Mouse (Mus musculus) stomach, postnatal 0 days (tissue): ENCODE measurements around the gene Gm21987. TPM values are rescaled to one million over a fixed set of nuclear protein-coding genes. Genes with fewer than 3 reads are reported as not detected.
"Not testable (repeated sequence)": the region's sequence is repeated elsewhere in the genome, so short reads cannot be mapped to it uniquely, and the experiment has no call there.

ENCODE experiments used
- ATAC-seq: fragments of 200-750 bp; cut with Nextera tagmentation; 2 replicates; pipeline ENCODE4 v1.8.0; 2017; ENCODE audit not compliant: low FRiP score, low TSS enrichment
- DNase-seq: peaks from one replicate; pipeline ENCODE4 v3.0.0-alpha.2; 2016; ENCODE audit warnings: low spot score
- H3K27ac ChIP-seq: fragments of 300-500 bp; sonication (generic); replicated peaks from 2 replicates; pipeline ENCODE4 v1.5.1; 2014; ENCODE audit warnings: mild to moderate bottlenecking, control low read depth
- H3K27me3 ChIP-seq: fragments of 300-500 bp; sonication (generic); 2 replicates; pipeline ENCODE4 v1.6.1; 2014; ENCODE audit warnings: low read length; ENCODE audit not compliant: control insufficient read depth, insufficient read depth
- H3K36me3 ChIP-seq: fragments of 300-500 bp; sonication (generic); 2 replicates; pipeline ENCODE4 v1.6.1; 2014; ENCODE audit warnings: low read length, mixed read lengths; ENCODE audit not compliant: control insufficient read depth, insufficient read depth
- H3K4me1 ChIP-seq: fragments of 300-500 bp; sonication (generic); replicated peaks from 2 replicates; pipeline ENCODE4 v1.6.1; 2014; ENCODE audit warnings: antibody characterized with exemption; ENCODE audit not compliant: control insufficient read depth, insufficient read depth
- H3K4me2 ChIP-seq: fragments of 300-500 bp; sonication (generic); replicated peaks from 2 replicates; pipeline ENCODE4 v1.6.1; 2014; ENCODE audit warnings: low read depth, mild to moderate bottlenecking, control low read depth, moderate library complexity
- H3K4me3 ChIP-seq: fragments of 300-500 bp; sonication (generic); 2 replicates; pipeline ENCODE4 v1.5.1; 2014; ENCODE audit warnings: low read depth, low read length, control low read depth
- H3K9ac ChIP-seq: fragments of 300-500 bp; sonication (generic); 2 replicates; pipeline ENCODE4 v1.6.1; 2014; ENCODE audit warnings: mild to moderate bottlenecking, low read length, control low read depth, mixed read lengths
- H3K9me3 ChIP-seq: fragments of 300-500 bp; sonication (generic); 2 replicates; pipeline ENCODE4 v1.6.1; 2016; ENCODE audit warnings: low read length; ENCODE audit not compliant: control insufficient read depth
- CTCF ChIP-seq: IDR thresholded peaks from 2 replicates; pipeline ENCODE4 v1.5.1; 2016; ENCODE audit warnings: antibody characterized with exemption, low read depth, mild to moderate bottlenecking, moderate library complexity
- EP300 ChIP-seq: optimal IDR thresholded peaks from 2 replicates; pipeline ENCODE3; 2016; ENCODE audit warnings: antibody characterized with exemption
- WGBS: fragments of 180-500 bp; shearing (Covaris S2); extraction: QIAGEN DNeasy Blood & Tissue Kit; methylation state at CpG from one replicate; pipeline ENCODE4 v1.1.7; 2014; 5-methylcytosine and 5-hydroxymethylcytosine counted together
- polyA plus RNA-seq: library from polyadenylated mRNA; unstranded; fragments of >200 nt; fragmentation: Nextera tagmentation; extraction: Ambion mirVana; gene quantifications from 2 replicates; pipeline ENCODE4 v1.2.1, GENCODE M21; 2015

The Gm21987 gene
- polyA plus RNA-seq, 1 experiment from 2014 or later: not detected

DNA sequence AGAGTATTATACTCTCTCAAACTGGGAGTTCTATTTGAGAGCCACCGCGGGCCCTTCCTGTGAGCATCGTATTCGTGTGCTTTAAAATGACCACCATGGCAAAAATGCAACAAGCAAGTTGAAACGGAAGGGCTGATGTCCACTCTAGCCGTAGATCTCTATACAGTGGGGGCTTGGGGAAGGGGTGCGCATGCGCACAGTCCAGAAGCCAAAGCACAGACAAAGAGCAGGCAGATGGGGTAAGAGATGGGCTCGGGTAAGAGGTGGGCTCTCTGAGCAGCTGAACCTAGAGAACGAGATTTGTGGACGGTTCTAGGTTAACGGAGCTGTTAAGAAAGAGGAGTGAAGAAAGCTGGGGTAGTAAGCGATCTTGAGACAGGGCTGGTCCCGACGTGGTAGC is 22.5 kb upstream of the Gm21987 start:
- no peak for TF ChIP-seq EP300
- TF ChIP-seq CTCF: no peak
- H3K4me3 ChIP-seq: no peak overlapping the region
- H3K4me2 ChIP-seq: no peak overlapping the region
- no peaks in the 10 kb centered on the region for H3K36me3 ChIP-seq
- no peak for DNase-seq
- no peaks in the 10 kb centered on the region for H3K4me1 ChIP-seq
- WGBS: 90% methylated on average over 15 of the region's 15 CpGs
- no peak overlapping the region for H3K9ac ChIP-seq
- no peaks in the 10 kb centered on the region for H3K27me3 ChIP-seq
- no peaks in the 10 kb centered on the region for H3K9me3 ChIP-seq
- H3K27ac ChIP-seq: no peak overlapping the region
- ATAC-seq: no peak

DNA sequence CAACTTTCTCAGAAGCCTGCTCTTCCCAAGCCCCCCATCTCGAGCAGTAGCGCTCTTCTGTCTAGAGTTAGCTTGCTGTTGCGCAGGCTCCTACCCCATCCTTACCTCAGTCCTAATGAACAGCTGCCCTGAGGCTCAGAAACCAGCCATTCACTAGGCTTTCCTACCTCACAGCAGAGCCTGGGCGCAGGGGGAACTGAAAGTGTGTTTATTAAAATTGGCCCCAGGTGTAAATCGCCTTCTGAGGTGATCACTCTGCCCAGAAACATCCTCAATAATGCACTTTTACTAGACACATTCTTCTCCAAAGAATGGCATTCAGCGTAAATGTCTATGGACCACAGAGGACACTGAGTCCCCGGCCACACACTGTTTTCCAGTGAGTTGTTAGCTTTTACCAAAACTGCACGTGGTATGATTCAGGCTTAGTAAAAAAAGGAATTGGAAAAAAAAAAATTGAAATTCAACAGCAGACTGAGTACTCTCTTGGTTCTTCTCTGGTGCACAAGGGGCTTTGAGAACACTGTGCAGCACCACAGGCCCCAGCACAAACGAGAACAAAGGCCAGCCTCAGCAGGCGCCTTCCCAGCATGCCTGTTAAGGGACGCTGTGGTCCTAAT is 20.0 kb upstream of the Gm21987 start:
- H3K9me3 ChIP-seq: no peaks in the 10 kb centered on the region
- no peak overlapping the region for H3K27ac ChIP-seq
- no peak overlapping the region for H3K4me3 ChIP-seq
- no peak overlapping the region for H3K9ac ChIP-seq
- TF ChIP-seq EP300 (no peak), CTCF (no peak)
- H3K4me1 ChIP-seq: no peaks in the 10 kb centered on the region
- no peak overlapping the region for H3K4me2 ChIP-seq
- ATAC-seq (no peak), DNase-seq (no peak)
- no peaks in the 10 kb centered on the region for H3K27me3 ChIP-seq
- 87% methylated on average over 11 of the region's 11 CpGs for WGBS
- H3K36me3 ChIP-seq: no peaks in the 10 kb centered on the region

- 89% methylated on average over 3 of the region's 3 CpGs for WGBS
- Histone ChIP-seq H3K4me2 (no peak overlapping the region), H3K36me3 (no peaks in the 10 kb centered on the region), H3K4me3 (no peak overlapping the region), H3K9ac (no peak overlapping the region), H3K27ac (no peak overlapping the region), H3K27me3 (no peaks in the 10 kb centered on the region), H3K9me3 (no peaks in the 10 kb centered on the region), H3K4me1 (no peaks in the 10 kb centered on the region)
- ATAC-seq (no peak), DNase-seq (no peak)
- no peak for TF ChIP-seq CTCF
- no peak for TF ChIP-seq EP300
Observed at GRCm38 (mm10) chr16:38329340-38329739, 17.5 kb upstream of the Gm21987 start.

- no peak for DNase-seq
- Histone ChIP-seq H3K4me3 (no peak overlapping the region), H3K27ac (no peak overlapping the region), H3K4me2 (no peak overlapping the region), H3K27me3 (no peaks in the 10 kb centered on the region), H3K4me1 (no peaks in the 10 kb centered on the region), H3K9ac (no peak overlapping the region), H3K9me3 (no peaks in the 10 kb centered on the region), H3K36me3 (no peaks in the 10 kb centered on the region)
- no peak for TF ChIP-seq EP300
- TF ChIP-seq CTCF: no peak
- 37% methylated on average over 6 of the region's 6 CpGs for WGBS
- ATAC-seq: no peak
Observed at GRCm38 (mm10) chr16:38334431-38334830, 12.4 kb upstream of the Gm21987 start.

DNA sequence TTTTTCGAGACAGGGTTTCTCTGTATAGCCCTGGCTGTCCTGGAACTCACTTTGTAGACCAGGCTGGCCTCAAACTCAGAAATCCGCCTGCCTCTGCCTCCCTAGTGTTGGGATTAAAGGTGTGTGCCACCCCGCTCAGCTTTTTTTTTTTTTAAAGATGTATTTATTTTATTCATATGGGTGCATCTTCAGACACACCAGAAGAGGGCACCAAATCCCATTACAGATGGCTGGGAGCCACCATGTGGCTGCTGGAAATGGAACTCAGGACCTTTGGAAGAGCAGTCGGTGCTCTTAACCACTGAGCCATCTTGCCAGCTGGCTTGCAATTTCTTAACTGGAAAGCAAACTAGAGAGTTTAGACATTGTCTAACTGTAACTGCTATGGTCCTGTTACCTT is 8.8 kb upstream of the Gm21987 start:
- WGBS: 90% methylated on average over 4 of the region's 4 CpGs

GRCm38 (mm10) chr16:38341396-38342324 is 5.2 kb upstream of the Gm21987 start, which contains the start of gene Maats1:
Gene Maats1 (minus strand): TSS chr16:38342143.
- H3K9ac ChIP-seq: peak within 1 kb of the TSS; percentile 54
- peak; percentile 87 for ATAC-seq

More for the DNA sequence above, 8.8 kb upstream of the Gm21987 start:
- ATAC-seq, H3K27me3 ChIP-seq, H3K27ac ChIP-seq, H3K4me2 ChIP-seq, H3K4me1 ChIP-seq, H3K9ac ChIP-seq, DNase-seq, H3K9me3 ChIP-seq, H3K4me3 ChIP-seq, H3K36me3 ChIP-seq: not testable (repeated sequence)
- TF ChIP-seq CTCF: peak; percentile 21; the same call in 1 of the 2 replicates

More at GRCm38 (mm10) chr16:38341396-38342324, 5.2 kb upstream of the Gm21987 start, which contains the start of gene Maats1:
- Histone ChIP-seq H3K4me3 (peak within 1 kb of the TSS; percentile 24; the same call in 1 of the 2 replicates), H3K27ac (no peak within 1 kb of the TSS), H3K4me2 (peak within 1 kb of the TSS; percentile 58), H3K36me3 (no peaks in the 10 kb centered on the region), H3K27me3 (no peaks in the 10 kb centered on the region), H3K4me1 (0 out of 2 replicates have a peak, but pooled peaks cover 2% of the 10 kb centered on the region), H3K9me3 (no peaks in the 10 kb centered on the region)
- no peak for TF ChIP-seq CTCF
- no peak for TF ChIP-seq EP300
- WGBS: 13% methylated on average over 30 of the region's 30 CpGs
- peak; percentile 91 for DNase-seq
